Comparison of ENCODE assay signal across 8 mouse cellular contexts in the genomic region with DNA sequence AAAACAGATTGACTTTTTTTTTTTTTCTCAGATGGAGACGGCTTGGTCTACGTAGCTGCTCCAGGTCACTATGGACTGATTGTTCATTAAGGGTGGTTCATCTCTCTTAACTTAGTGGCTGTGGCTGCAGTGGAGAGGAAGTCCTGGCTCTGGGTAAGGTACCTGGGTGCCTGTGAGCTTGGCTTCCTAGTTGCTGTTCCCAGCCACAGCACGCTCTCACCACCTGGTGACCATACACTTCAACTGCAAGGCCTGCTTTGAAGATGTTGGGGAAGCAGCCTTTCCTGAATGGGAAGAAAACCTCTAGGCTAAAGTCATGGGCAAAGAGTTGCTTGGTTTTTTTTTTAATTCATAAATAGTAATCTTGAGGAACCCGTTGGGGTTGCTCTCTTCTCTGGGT.
DNase-seq lines count a peak whose midpoint lies in the region; ATAC-seq and TF ChIP-seq lines count a peak whose summit lies in the region.

No protein-coding gene starts in this region.

- H3K4me3 ChIP-seq in G1E (ENCODE audit: low read depth, low read length) = no peak overlapping the region
- H3K4me3 ChIP-seq in liver, embryonic 15.5 days (replicated peaks) = no peak overlapping the region
- H3K4me3 ChIP-seq in neural tube, embryonic 14.5 days (ENCODE audit: low read depth, low read length) = no peak overlapping the region
- H3K4me3 ChIP-seq in thymus, adult 2 months (ENCODE audit: control insufficient read depth, insufficient read depth, low read length) = no peak overlapping the region

- H3K27ac ChIP-seq in liver, embryonic 15.5 days (replicated peaks) = no peak overlapping the region
- H3K27ac ChIP-seq in neural tube, embryonic 14.5 days (ENCODE audit: low read depth, low read length) = no peak overlapping the region
- no peak overlapping the region for H3K27ac ChIP-seq in thymus, adult 2 months (ENCODE audit: control insufficient read depth, insufficient read depth, low read length)

- ATAC-seq in G1E (ENCODE audit: extremely low read depth, insufficient number of reproducible peaks, low FRiP score, poor library complexity, severe bottlenecking) = peak; percentile 90
- peak; percentile 35; the same call in 1 of the 2 replicates for ATAC-seq in liver, embryonic 15.5 days (ENCODE audit: insufficient read depth)
- peak; percentile 78; the same call in 1 of the 2 replicates for ATAC-seq in neural tube, embryonic 14.5 days (ENCODE audit: low read depth)

- no peak; the same call in 1 of the 2 replicates for TF ChIP-seq CTCF in G1E (IDR thresholded peaks at IDR 0.05; ENCODE audit: low read depth, low read length)
- TF ChIP-seq CTCF in thymus, adult 2 months (IDR thresholded peaks at IDR 0.05; ENCODE audit: borderline replicate concordance, control insufficient read depth, extremely low read depth, insufficient read depth, low read length, poor library complexity) = no peak

- no peak for TF ChIP-seq POLR2A in thymus, adult 2 months (IDR thresholded peaks at IDR 0.05; ENCODE audit: control insufficient read depth, extremely low read depth, insufficient read depth, low read length, poor library complexity)

- WGBS in liver, embryonic 15.5 days (ENCODE audit: insufficient replicate concordance) = 41% methylated on average over 4 of the region's 4 CpGs
- WGBS in neural tube, embryonic 14.5 days = 28% methylated on average over 4 of the region's 4 CpGs
- 27% methylated on average over 4 of the region's 4 CpGs for WGBS in thymus, adult 2 months

- no peak overlapping the region for H3K9ac ChIP-seq in liver, embryonic 15.5 days
- H3K9ac ChIP-seq in neural tube, embryonic 14.5 days (replicated peaks; ENCODE audit: low read depth, low read length) = no peak overlapping the region

- H3K27me3 ChIP-seq in G1E (ENCODE audit: insufficient read depth, low read length) = no peaks in the 10 kb centered on the region
- H3K27me3 ChIP-seq in liver, embryonic 15.5 days = no peaks in the 10 kb centered on the region
- no peaks in the 10 kb centered on the region for H3K27me3 ChIP-seq in neural tube, embryonic 14.5 days (ENCODE audit: control insufficient read depth, insufficient read depth, low read length)
- no peaks in the 10 kb centered on the region for H3K27me3 ChIP-seq in thymus, adult 2 months (ENCODE audit: control insufficient read depth, insufficient read depth, low read length)

- H3K4me2 ChIP-seq in liver, embryonic 15.5 days = no peak overlapping the region
- H3K4me2 ChIP-seq in neural tube, embryonic 14.5 days (ENCODE audit: low read depth, low read length) = no peak overlapping the region

- peaks cover 40% of the 10 kb centered on the region for H3K4me1 ChIP-seq in G1E (ENCODE audit: insufficient read depth, low read depth, low read length)
- H3K4me1 ChIP-seq in liver, embryonic 15.5 days (replicated peaks) = peaks cover 15% of the 10 kb centered on the region; the same call in 1 of the 2 replicates
- no peaks in the 10 kb centered on the region for H3K4me1 ChIP-seq in neural tube, embryonic 14.5 days (ENCODE audit: control insufficient read depth, insufficient read depth, low read length)
- peaks cover 3% of the 10 kb centered on the region for H3K4me1 ChIP-seq in thymus, adult 2 months (replicated peaks; ENCODE audit: control insufficient read depth, insufficient read depth, low read length)

- DNase-seq in heart, adult 18-20 months = peak; percentile 25 to 53
- DNase-seq in heart, adult 11 months = no peak
- peak; percentile 34 for DNase-seq in G1E (ENCODE audit: low spot score)
- DNase-seq in embryo, embryonic 9.5 days (ENCODE audit: extremely low spot score) = peak; percentile 45
- peak; percentile 66 for DNase-seq in kidney, adult 18-20 months
- peak; percentile 69 for DNase-seq in thymus, adult 2 months

- H3K9me3 ChIP-seq in G1E (replicated peaks) = no peaks in the 10 kb centered on the region
- H3K9me3 ChIP-seq in liver, embryonic 15.5 days (replicated peaks) = no peaks in the 10 kb centered on the region
- no peaks in the 10 kb centered on the region for H3K9me3 ChIP-seq in neural tube, embryonic 14.5 days (ENCODE audit: control insufficient read depth, low read length)

- H3K36me3 ChIP-seq in G1E (replicated peaks) = no peaks in the 10 kb centered on the region
- H3K36me3 ChIP-seq in liver, embryonic 15.5 days (replicated peaks) = no peaks in the 10 kb centered on the region
- H3K36me3 ChIP-seq in neural tube, embryonic 14.5 days (ENCODE audit: control insufficient read depth, insufficient read depth, low read length) = no peaks in the 10 kb centered on the region
- H3K36me3 ChIP-seq in thymus, adult 2 months (ENCODE audit: control insufficient read depth, insufficient read depth, low read length) = no peaks in the 10 kb centered on the region

Comparison
In these comparisons a context has a peak if more than half of its experiments do, and no peak if none do; other contexts are left out.
1. ATAC-seq: peak in every context shown above with its lines; median percentile 90 in G1E; 78 in neural tube, embryonic 14.5 days; 35 in liver, embryonic 15.5 days.